Mouse (Mus musculus) limb, embryonic 14.5 days (tissue): ENCODE results near the gene Adm. TPM values are rescaled to one million over a fixed set of nuclear protein-coding genes. Genes with fewer than 3 reads are reported as not detected.

Experiments
- ATAC-seq: fragments of 200-750 bp; cut with Nextera tagmentation; 2 replicates; pipeline ENCODE4 v1.8.0; 2017; ENCODE audit warnings: low read depth, moderate number of reproducible peaks, moderate TSS enrichment; ENCODE audit not compliant: low FRiP score
- DNase-seq: peaks from one replicate; pipeline ENCODE4 v3.0.0-alpha.2; 2015; ENCODE audit warnings: low spot score
- H3K27ac ChIP-seq: fragments of 300-500 bp; sonication (generic); replicated peaks from 2 replicates; pipeline ENCODE4 v1.5.1; 2014; ENCODE audit warnings: low read depth, mild to moderate bottlenecking, low read length, moderate library complexity, mixed read lengths
- H3K27me3 ChIP-seq: fragments of 300-500 bp; sonication (generic); 2 replicates; pipeline ENCODE4 v1.6.1; 2014; ENCODE audit warnings: low read length, mixed read lengths; ENCODE audit not compliant: control insufficient read depth, insufficient read depth
- H3K36me3 ChIP-seq: fragments of 300-500 bp; sonication (generic); 2 replicates; pipeline ENCODE4 v1.6.1; 2014; ENCODE audit warnings: mild to moderate bottlenecking, low read length, moderate library complexity, mixed read lengths; ENCODE audit not compliant: control insufficient read depth, insufficient read depth
- H3K4me1 ChIP-seq: fragments of 300-500 bp; sonication (generic); 2 replicates; pipeline ENCODE4 v1.6.1; 2014; ENCODE audit warnings: antibody characterized with exemption, low read length, mixed read lengths; ENCODE audit not compliant: control insufficient read depth, insufficient read depth
- H3K4me2 ChIP-seq: fragments of 300-500 bp; sonication (generic); replicated peaks from 2 replicates; pipeline ENCODE4 v1.6.1; 2014; ENCODE audit warnings: low read depth, mild to moderate bottlenecking, low read length, moderate library complexity; ENCODE audit not compliant: severe bottlenecking
- H3K4me3 ChIP-seq: fragments of 300-500 bp; sonication (generic); replicated peaks from 2 replicates; pipeline ENCODE4 v1.5.1; 2014; ENCODE audit warnings: low read length
- H3K9ac ChIP-seq: fragments of 300-500 bp; sonication (generic); 2 replicates; pipeline ENCODE4 v1.6.1; 2014; ENCODE audit warnings: mild to moderate bottlenecking, low read depth, low read length, moderate library complexity; ENCODE audit not compliant: severe bottlenecking
- H3K9me3 ChIP-seq: fragments of 300-500 bp; sonication (generic); 2 replicates; pipeline ENCODE4 v1.6.1; 2016; ENCODE audit warnings: low read length; ENCODE audit not compliant: control insufficient read depth
- POLR2A ChIP-seq: fragments of 200-500 bp; IDR thresholded peaks from 2 replicates; pipeline ENCODE4 v1.8.0; 2012; ENCODE audit warnings: inconsistent platforms, mild to moderate bottlenecking, moderate library complexity, borderline replicate concordance; ENCODE audit not compliant: insufficient read depth, insufficient read length; ENCODE audit errors: extremely low read depth
- WGBS: fragments of 180-500 bp; shearing (Covaris S2); extraction: QIAGEN DNeasy Blood & Tissue Kit; methylation state at CpG from one replicate; pipeline ENCODE4 v1.1.7; 2014; 5-methylcytosine and 5-hydroxymethylcytosine counted together
- polyA plus RNA-seq, 2 experiments: library from polyadenylated mRNA; depleted of rRNA in 1 of 2; stranded (reverse) in 1 of 2; unstranded in 1 of 2; fragments of >200 nt; fragmentation: Nextera tagmentation in 1 of 2; extraction: Ambion mirVana in 1 of 2; gene quantifications; 2 replicates each; pipeline versions ENCODE4 v1.2.1 to v1.2.3; 2012 to 2014

The Adm gene
- polyA plus RNA-seq, 2 experiments, result 1.8 to 2.6 TPM

- H3K36me3 ChIP-seq, result peaks cover 6% of the 10 kb centered on the region; the same call in 1 of the 2 replicates
- no peak overlapping the region for H3K9ac ChIP-seq
- no peak overlapping the region for H3K27ac ChIP-seq
- no peak for TF ChIP-seq POLR2A
- no peak overlapping the region for H3K4me3 ChIP-seq
- H3K4me1 ChIP-seq, result no peaks in the 10 kb centered on the region
- H3K9me3 ChIP-seq, result no peaks in the 10 kb centered on the region
- no peak overlapping the region for H3K4me2 ChIP-seq
- no peaks in the 10 kb centered on the region for H3K27me3 ChIP-seq
- no peak for ATAC-seq
- 94% methylated on average over 1 of the region's 1 CpGs for WGBS
- no peak for DNase-seq
These were observed 30.3 kb upstream of the Adm start for GRCm38 (mm10) chr7:110597141-110597540.

- DNase-seq, result no peak
- no peak for TF ChIP-seq POLR2A
- H3K9me3 ChIP-seq, result no peaks in the 10 kb centered on the region
- H3K4me3 ChIP-seq, result no peak overlapping the region
- no peak overlapping the region for H3K27ac ChIP-seq
- no peak for ATAC-seq
- no peak overlapping the region for H3K4me2 ChIP-seq
- H3K36me3 ChIP-seq, result no peaks in the 10 kb centered on the region
- H3K27me3 ChIP-seq, result no peaks in the 10 kb centered on the region
- H3K9ac ChIP-seq, result no peak overlapping the region
- no peaks in the 10 kb centered on the region for H3K4me1 ChIP-seq
- WGBS, result 76% methylated on average over 4 of the region's 4 CpGs
These were observed 22.0 kb upstream of the Adm start for GRCm38 (mm10) chr7:110605476-110605875.

- 95% methylated on average over 1 of the region's 1 CpGs for WGBS
- H3K27me3 ChIP-seq, result no peaks in the 10 kb centered on the region
- no peaks in the 10 kb centered on the region for H3K9me3 ChIP-seq
- H3K9ac ChIP-seq, result no peak overlapping the region
- DNase-seq, result no peak
- ATAC-seq, result no peak
- TF ChIP-seq POLR2A, result no peak
- no peak overlapping the region for H3K4me2 ChIP-seq
- H3K4me3 ChIP-seq, result no peak overlapping the region
- H3K36me3 ChIP-seq, result no peaks in the 10 kb centered on the region
- no peaks in the 10 kb centered on the region for H3K4me1 ChIP-seq
- no peak overlapping the region for H3K27ac ChIP-seq
These were observed 20.6 kb upstream of the Adm start for GRCm38 (mm10) chr7:110606906-110607305.

GRCm38 (mm10) chr7:110613381-110614132 is 13.9 kb upstream of the Adm start:
- Histone ChIP-seq H3K9me3 (no peaks in the 10 kb centered on the region), H3K4me2 (peak overlapping the region; percentile 72), H3K4me3 (peak overlapping the region; percentile 91), H3K4me1 (peaks cover 13% of the 10 kb centered on the region; the same call in 1 of the 2 replicates), H3K9ac (peak overlapping the region; percentile 90), H3K27ac (peak overlapping the region; percentile 95), H3K27me3 (no peaks in the 10 kb centered on the region), H3K36me3 (no peaks in the 10 kb centered on the region)
- 6% methylated on average over 17 of the region's 17 CpGs for WGBS
- no peak for ATAC-seq
- TF ChIP-seq POLR2A, result no peak
- no peak for DNase-seq

- no peaks in the 10 kb centered on the region for H3K36me3 ChIP-seq
- 6% methylated on average over 48 of the region's 127 CpGs for WGBS
These were observed 13.1 kb upstream of the Adm start, which contains the start of gene Sbf2 for GRCm38 (mm10) chr7:110614133-110615063. Gene Sbf2 (minus strand): TSS chr7:110614922.

More at GRCm38 (mm10) chr7:110614133-110615063, 13.1 kb upstream of the Adm start, which contains the start of gene Sbf2:
- peak; percentile 89 for ATAC-seq
- peak; percentile 84 for DNase-seq
- peak; percentile 7; the same call in 1 of the 2 replicates for TF ChIP-seq POLR2A
- peak within 1 kb of the TSS; percentile 91 for H3K4me3 ChIP-seq
- H3K9me3 ChIP-seq, result no peaks in the 10 kb centered on the region
- peak within 1 kb of the TSS; percentile 95 for H3K27ac ChIP-seq
- peak within 1 kb of the TSS; percentile 90 for H3K9ac ChIP-seq
- H3K4me1 ChIP-seq, result peaks cover 13% of the 10 kb centered on the region; the same call in 1 of the 2 replicates
- H3K27me3 ChIP-seq, result no peaks in the 10 kb centered on the region
- peak within 1 kb of the TSS; percentile 72 for H3K4me2 ChIP-seq
